Mouse (Mus musculus): ENCODE measurements at regions not wholly inside any gene's neighbourhood (a gene's known extent, or its start where the extent isn't known, plus 50 kb on each side); places are given as distances from the start of the nearest gene placed in this dataset.

GRCm38 (mm10) chr2:124952212-124952611 is 115.7 kb upstream of the Slc24a5 start:
- no peak for DNase-seq (ENCODE audit: low read depth)

GRCm38 (mm10) chr2:124953015-124953414 is 114.9 kb upstream of the Slc24a5 start:
- DNase-seq (ENCODE audit: low read depth), result no peak

GRCm38 (mm10) chr2:124955843-124956242 is 112.1 kb upstream of the Slc24a5 start:
- no peak for DNase-seq (ENCODE audit: low read depth)

- no peak for DNase-seq (ENCODE audit: low read depth)
Measured at GRCm38 (mm10) chr2:124959431-124959830, 108.5 kb upstream of the Slc24a5 start.

- no peak for DNase-seq (ENCODE audit: low read depth)
Measured at GRCm38 (mm10) chr2:124971826-124972749, 95.8 kb upstream of the Slc24a5 start.

GRCm38 (mm10) chr2:124975106-124975505 is 92.8 kb upstream of the Slc24a5 start:
- no peak for DNase-seq (ENCODE audit: low read depth)

- no peak for DNase-seq (ENCODE audit: low read depth)
Measured at GRCm38 (mm10) chr2:124990976-124991375, 76.9 kb upstream of the Slc24a5 start.

- no peak for DNase-seq (ENCODE audit: low read depth)
Measured at GRCm38 (mm10) chr2:125015007-125015406, 52.9 kb upstream of the Slc24a5 start.

GRCm38 (mm10) chr2:125016946-125017345 is 51.0 kb upstream of the Slc24a5 start:
- DNase-seq (ENCODE audit: low read depth), result no peak
